Mouse (Mus musculus) small intestine, adult 2 months (tissue): ENCODE measurements at regions not wholly inside any gene's neighbourhood (a gene's known extent, or its start where the extent isn't known, plus 50 kb on each side); places are given as distances from the start of the nearest gene placed in this dataset.

Experiments used
- H3K27ac ChIP-seq: fragments of 200-500 bp; 2 replicates; pipeline ENCODE4 v1.5.1; 2012; ENCODE audit warnings: low read depth, low read length, control low read depth, inconsistent platforms; ENCODE audit not compliant: insufficient read depth
- H3K27me3 ChIP-seq: fragments of 200-500 bp; 2 replicates; pipeline ENCODE4 v1.6.1; 2012; ENCODE audit warnings: mild to moderate bottlenecking, moderate library complexity, low read length, inconsistent platforms; ENCODE audit not compliant: control insufficient read depth, insufficient read depth
- H3K36me3 ChIP-seq: fragments of 200-500 bp; 2 replicates; pipeline ENCODE4 v1.6.1; 2012; ENCODE audit warnings: mild to moderate bottlenecking, low read length, control low read depth, inconsistent platforms; ENCODE audit not compliant: control insufficient read depth, insufficient read depth
- H3K4me1 ChIP-seq: fragments of 200-500 bp; 2 replicates; pipeline ENCODE4 v1.6.1; 2012; ENCODE audit warnings: low read length, inconsistent platforms, mixed read lengths; ENCODE audit not compliant: control insufficient read depth, insufficient read depth, insufficient read length
- H3K4me3 ChIP-seq: fragments of 200-500 bp; 2 replicates; pipeline ENCODE4 v1.5.1; 2012; ENCODE audit warnings: low read depth, mild to moderate bottlenecking, control low read depth, inconsistent platforms, low read length, moderate library complexity
- CTCF ChIP-seq: fragments of 200-500 bp; IDR thresholded peaks from 2 replicates; pipeline ENCODE4 v1.5.1; 2012; ENCODE audit warnings: low read depth, mild to moderate bottlenecking, control low read depth, inconsistent platforms, low read length, moderate library complexity, mixed read lengths; ENCODE audit not compliant: insufficient replicate concordance, insufficient read length; ENCODE audit errors: extremely low read depth
- POLR2A ChIP-seq: fragments of 200-500 bp; IDR thresholded peaks from 2 replicates; pipeline ENCODE4 v1.6.1; 2012; ENCODE audit warnings: low read depth, mild to moderate bottlenecking, control low read depth, inconsistent platforms, low read length, moderate library complexity
- WGBS: fragments of 180-500 bp; shearing (Covaris S2); methylation state at CpG from one replicate; pipeline ENCODE4 v1.1.7; 2018; 5-methylcytosine and 5-hydroxymethylcytosine counted together

- TF ChIP-seq CTCF (no peak), POLR2A (no peak)
- WGBS, result 17% methylated on average over 6 of the region's 6 CpGs
- no peaks in the 10 kb centered on the region for H3K27me3 ChIP-seq
- H3K4me3 ChIP-seq, result no peak overlapping the region
- H3K4me1 ChIP-seq, result peaks cover 15% of the 10 kb centered on the region
- no peaks in the 10 kb centered on the region for H3K36me3 ChIP-seq
- H3K27ac ChIP-seq, result no peak overlapping the region
Measured at GRCm38 (mm10) chr4:105282681-105283462, 125.7 kb downstream of the Plpp3 start.

- no peak for TF ChIP-seq CTCF
- no peak for TF ChIP-seq POLR2A
Measured at GRCm38 (mm10) chr4:105285431-105286013, 128.4 kb downstream of the Plpp3 start.

DNA sequence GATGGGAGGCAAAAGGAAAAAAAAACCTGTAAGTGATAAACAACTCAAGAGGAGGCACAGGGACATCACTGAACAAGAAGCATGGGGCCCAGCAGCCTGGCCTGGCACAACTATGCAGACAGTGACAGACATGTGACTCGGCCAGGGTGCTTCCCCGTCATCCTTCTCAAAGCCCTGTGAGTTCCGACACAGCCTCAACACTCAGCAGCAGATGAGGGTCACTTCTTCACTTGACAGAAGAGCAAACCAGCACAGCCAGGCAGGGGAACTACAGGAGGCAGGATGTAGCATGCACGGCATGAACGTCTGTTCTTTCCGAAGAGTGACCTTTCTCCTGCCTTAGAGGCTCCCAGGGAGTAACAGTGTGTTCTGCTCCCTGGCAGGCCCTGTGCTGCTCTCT is 129.2 kb downstream of the Plpp3 start:
- no peak for TF ChIP-seq POLR2A
- no peak for TF ChIP-seq CTCF
- 83% methylated on average over 6 of the region's 6 CpGs for WGBS
- Histone ChIP-seq H3K27ac (no peak overlapping the region), H3K27me3 (no peaks in the 10 kb centered on the region), H3K4me3 (no peak overlapping the region), H3K36me3 (no peaks in the 10 kb centered on the region), H3K4me1 (peaks cover 5% of the 10 kb centered on the region)

More at GRCm38 (mm10) chr4:105285431-105286013, 128.4 kb downstream of the Plpp3 start:
- 92% methylated on average over 5 of the region's 5 CpGs for WGBS
- no peak overlapping the region for H3K27ac ChIP-seq
- H3K4me1 ChIP-seq, result peaks cover 7% of the 10 kb centered on the region
- H3K4me3 ChIP-seq, result no peak overlapping the region
- no peaks in the 10 kb centered on the region for H3K27me3 ChIP-seq
- no peaks in the 10 kb centered on the region for H3K36me3 ChIP-seq

DNA sequence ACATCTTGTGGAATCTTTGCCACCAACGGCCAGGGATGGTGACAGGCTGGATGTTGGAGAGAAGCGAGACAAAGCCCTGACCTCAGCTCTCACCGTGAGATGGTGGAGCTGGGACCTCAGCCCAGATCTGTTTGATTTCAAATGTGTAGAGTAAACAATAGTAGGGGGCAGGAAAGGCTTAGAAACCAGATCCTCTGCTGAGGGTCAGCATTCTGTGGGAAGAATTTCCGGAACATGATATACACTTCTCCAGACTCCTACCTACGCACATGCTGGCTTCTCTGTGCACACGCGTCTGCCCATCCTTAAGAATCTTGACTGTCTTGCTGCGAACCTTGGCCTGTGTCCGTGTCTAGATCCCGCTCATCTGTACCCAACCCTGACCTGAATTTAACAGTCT is 129.7 kb downstream of the Plpp3 start:
- TF ChIP-seq POLR2A (no peak), CTCF (no peak)
- Histone ChIP-seq H3K4me1 (peaks cover 5% of the 10 kb centered on the region), H3K4me3 (no peak overlapping the region), H3K36me3 (no peaks in the 10 kb centered on the region), H3K27me3 (no peaks in the 10 kb centered on the region), H3K27ac (no peak overlapping the region)
- 82% methylated on average over 10 of the region's 10 CpGs for WGBS

DNA sequence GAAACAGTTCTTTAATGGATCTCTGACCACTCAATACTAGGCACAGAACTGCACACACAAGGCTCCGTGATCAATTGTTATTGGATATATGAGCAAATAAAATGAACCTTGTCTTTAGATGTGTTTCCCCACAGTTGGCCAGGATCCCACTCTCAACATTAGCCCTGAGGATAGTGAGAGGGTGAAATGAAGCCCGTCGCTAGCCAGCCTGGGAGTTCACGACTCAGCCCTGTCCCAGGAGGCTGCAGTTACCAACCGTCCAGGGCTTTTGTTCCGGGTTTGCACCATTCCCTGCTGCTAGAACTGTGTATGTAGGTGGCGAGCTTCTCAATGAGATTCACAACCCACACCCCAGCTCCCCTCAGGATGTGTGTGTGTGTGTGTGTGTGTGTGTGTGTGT is 130.3 kb downstream of the Plpp3 start:
- WGBS, result 90% methylated on average over 7 of the region's 7 CpGs
- no peak overlapping the region for H3K27ac ChIP-seq
- no peaks in the 10 kb centered on the region for H3K36me3 ChIP-seq
- TF ChIP-seq POLR2A (no peak), CTCF (no peak)
- no peaks in the 10 kb centered on the region for H3K27me3 ChIP-seq
- H3K4me3 ChIP-seq, result no peak overlapping the region
- peaks cover 5% of the 10 kb centered on the region; the same call in 1 of the 2 replicates for H3K4me1 ChIP-seq

- WGBS, result 59% methylated on average over 4 of the region's 4 CpGs
Measured at GRCm38 (mm10) chr4:105289635-105290034, 132.5 kb downstream of the Plpp3 start.

GRCm38 (mm10) chr4:105290847-105291475 is 133.8 kb downstream of the Plpp3 start:
- Histone ChIP-seq H3K27ac (no peak overlapping the region), H3K27me3 (no peaks in the 10 kb centered on the region), H3K4me1 (no peaks in the 10 kb centered on the region), H3K4me3 (no peak overlapping the region), H3K36me3 (no peaks in the 10 kb centered on the region)
- TF ChIP-seq POLR2A (no peak), CTCF (no peak)
- 69% methylated on average over 11 of the region's 11 CpGs for WGBS

More at GRCm38 (mm10) chr4:105289635-105290034, 132.5 kb downstream of the Plpp3 start:
- H3K4me1 ChIP-seq, result no peaks in the 10 kb centered on the region
- H3K27me3 ChIP-seq, result no peaks in the 10 kb centered on the region
- no peak overlapping the region for H3K4me3 ChIP-seq
- no peak for TF ChIP-seq POLR2A
- TF ChIP-seq CTCF, result no peak
- H3K36me3 ChIP-seq, result no peaks in the 10 kb centered on the region
- H3K27ac ChIP-seq, result no peak overlapping the region
